Mouse (Mus musculus) megakaryocyte progenitor cell, adult 5-6 weeks (primary cell): ENCODE results near the gene Dnajc16. TPM values are rescaled to one million over a fixed set of nuclear protein-coding genes. Genes with fewer than 3 reads are reported as not detected.

Source experiments
- ATAC-seq: replicated peaks from 2 replicates; pipeline ENCODE4 v1.8.0; 2016; ENCODE audit warnings: mild to moderate bottlenecking, moderate TSS enrichment, inconsistent platforms; ENCODE audit not compliant: poor library complexity
- total RNA-seq, 2 experiments: library from RNA; stranded (forward) in 1 of 2; stranded (reverse) in 1 of 2; fragments of 157-497, 149-512 nt in 1 of 2; fragments of 200-1000 nt in 1 of 2; gene quantifications; 2 replicates each; pipeline versions ENCODE4 v1.2.3 to v1.2.4; 2015 to 2017

Dnajc16 gene
- total RNA-seq, 2 experiments from 2014 or later, result 4.8 to 5.9 TPM

DNA sequence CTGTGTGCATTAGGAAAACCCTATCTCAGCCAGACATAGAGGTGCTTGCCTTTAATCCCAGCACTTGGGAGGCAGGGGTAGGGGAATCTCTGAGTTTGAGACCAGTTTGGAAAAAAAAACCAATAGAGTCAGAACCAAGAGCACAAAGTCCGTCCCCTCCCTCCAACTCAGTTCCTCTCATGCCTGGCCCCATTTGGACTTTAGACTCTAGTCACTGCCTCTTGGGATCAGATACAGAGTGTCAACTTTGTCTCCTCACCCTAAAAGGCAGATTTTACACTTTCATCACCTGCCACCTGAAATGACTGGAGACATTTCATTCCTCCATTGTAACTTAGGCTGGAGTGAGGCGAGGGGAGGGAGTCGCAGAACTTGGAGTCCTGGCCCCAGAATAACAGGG is 61.5 kb downstream of the Dnajc16 start:
- ATAC-seq, result no peak

GRCm38 (mm10) chr4:141725738-141726137 is 65.0 kb downstream of the Dnajc16 start:
- no peak for ATAC-seq

- ATAC-seq, result no peak
Observed at GRCm38 (mm10) chr4:141725277-141725676, 65.5 kb downstream of the Dnajc16 start.

DNA sequence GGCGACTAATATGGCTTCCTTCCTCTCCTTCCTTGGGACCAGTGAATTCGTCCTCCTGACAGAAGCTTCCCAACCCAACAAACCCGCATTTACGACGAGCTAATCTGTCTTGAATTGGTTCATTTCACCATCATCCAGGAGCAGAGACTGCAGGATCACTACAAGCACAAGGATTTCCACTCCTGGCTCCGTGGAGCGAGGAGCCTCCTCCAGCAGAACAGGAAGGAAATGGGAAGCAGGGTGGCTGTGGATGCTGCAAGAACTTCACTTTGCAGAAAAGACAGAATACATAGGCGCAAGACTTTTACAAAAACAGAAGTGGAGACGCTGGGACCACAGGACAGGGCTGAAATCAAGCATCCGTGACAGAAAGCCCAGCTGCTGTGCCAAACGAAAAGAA is 66.1 kb downstream of the Dnajc16 start:
- ATAC-seq, result no peak

GRCm38 (mm10) chr4:141723673-141724068 is 67.1 kb downstream of the Dnajc16 start:
- ATAC-seq, result no peak

- ATAC-seq, result peak; percentile 83
Observed at GRCm38 (mm10) chr4:141722731-141723672, 67.7 kb downstream of the Dnajc16 start, which contains the start of gene Ddi2. Ddi2 (minus strand) TSS chr4:141723419.

DNA sequence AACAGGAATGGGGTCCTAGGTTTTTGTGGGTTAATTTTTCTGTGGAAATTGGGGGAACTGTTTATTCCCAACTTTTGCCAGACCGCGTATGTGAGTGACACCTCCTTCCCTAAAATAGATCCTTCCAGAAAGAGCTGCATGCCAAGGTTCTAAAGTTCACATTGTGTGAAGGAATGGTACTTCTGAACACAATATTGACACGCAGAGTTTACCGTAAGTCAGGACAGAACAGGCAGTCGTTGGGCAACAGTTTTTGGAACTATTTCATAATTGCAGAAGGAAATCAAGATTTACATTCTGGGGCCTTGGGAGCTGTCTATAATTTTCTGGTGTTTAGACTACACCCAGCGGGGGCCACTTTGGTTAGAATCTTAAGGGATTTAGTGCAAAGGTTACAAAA is 68.8 kb downstream of the Dnajc16 start:
- no peak for ATAC-seq

GRCm38 (mm10) chr4:141720761-141721523 is 69.8 kb downstream of the Dnajc16 start:
- no peak for ATAC-seq

- no peak for ATAC-seq
Observed at GRCm38 (mm10) chr4:141719304-141719703, 71.4 kb downstream of the Dnajc16 start.

GRCm38 (mm10) chr4:141717633-141718032 is 73.1 kb downstream of the Dnajc16 start:
- peak; percentile 24; the same call in 1 of the 2 replicates for ATAC-seq

GRCm38 (mm10) chr4:141715027-141715426 is 75.7 kb downstream of the Dnajc16 start:
- ATAC-seq, result no peak

DNA sequence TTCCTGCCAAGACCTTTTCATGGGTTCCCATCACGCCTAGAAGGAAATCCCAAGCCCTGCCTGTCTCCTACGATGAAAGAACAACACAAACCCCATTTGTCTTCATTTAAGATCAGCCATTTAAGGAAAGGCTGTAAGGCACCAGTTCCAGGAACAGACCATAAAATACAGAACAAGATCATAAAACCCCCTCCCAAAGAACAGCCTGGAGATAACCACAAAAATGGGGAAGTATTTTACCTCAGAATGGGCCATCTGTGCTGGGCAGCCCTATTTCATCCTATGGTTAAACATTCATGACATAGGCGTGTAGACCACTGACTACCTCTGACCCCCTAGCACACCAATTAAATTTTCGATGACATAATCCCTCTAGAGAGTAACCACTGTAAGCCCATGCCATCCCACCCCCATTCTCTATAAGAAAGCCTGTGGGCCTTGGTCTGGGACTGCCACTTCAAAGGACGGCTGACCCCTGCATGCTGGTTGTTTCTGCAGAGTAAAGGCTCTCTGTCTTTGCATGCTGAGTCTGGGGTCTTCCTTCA is 77.1 kb downstream of the Dnajc16 start:
- peak; percentile 78 for ATAC-seq

DNA sequence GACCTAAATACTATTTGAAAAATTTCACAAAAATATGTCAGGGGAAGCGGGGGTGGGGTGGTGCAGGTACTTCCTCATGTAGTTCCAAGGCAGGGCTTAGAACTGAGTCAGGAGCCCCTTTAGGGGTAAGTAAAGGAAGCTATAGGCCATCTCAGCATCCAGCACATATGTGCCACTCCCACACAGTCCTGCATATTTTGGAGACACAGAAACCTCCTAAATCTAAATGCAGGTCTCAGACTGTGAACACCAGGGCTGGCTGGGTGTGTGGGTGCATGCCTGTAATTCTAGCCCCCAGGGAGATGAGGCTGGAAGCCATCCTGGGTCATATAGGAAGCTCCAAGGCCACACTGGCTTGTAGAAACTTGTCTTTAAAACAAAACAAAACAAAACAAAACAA is 79.5 kb downstream of the Dnajc16 start:
- ATAC-seq, result no peak

Other genes with a start within 250 kb of the Dnajc16 start
- not detected in 2 replicates for gene Fblim1, start 184.8 kb downstream of the Dnajc16 start, total RNA-seq (2015)
- 0.07 TPM in 1 of 2 replicates, not detected in the other for gene Fblim1, start 184.8 kb downstream of the Dnajc16 start, total RNA-seq (2017)
- 0.10 and 0.76 TPM in 2 replicates for gene Tmem82, start 172.3 kb downstream of the Dnajc16 start, total RNA-seq (2015)
- 0.46 and 1.6 TPM in 2 replicates for gene Tmem82, start 172.3 kb downstream of the Dnajc16 start, total RNA-seq (2017)
- gene Slc25a34, start 167.1 kb downstream of the Dnajc16 start, total RNA-seq (2015), result not detected in 2 replicates
- not detected in 2 replicates for gene Slc25a34, start 167.1 kb downstream of the Dnajc16 start, total RNA-seq (2017)
- gene Plekhm2, start 126.0 kb downstream of the Dnajc16 start, total RNA-seq (2015), result 7.2 and 12.8 TPM in 2 replicates
- 9.8 and 11.0 TPM in 2 replicates for gene Plekhm2, start 126.0 kb downstream of the Dnajc16 start, total RNA-seq (2017)
- gene Rsc1a1, start 105.3 kb downstream of the Dnajc16 start, total RNA-seq (2015), result 20.0 and 22.7 TPM in 2 replicates
- 6.6 and 7.6 TPM in 2 replicates for gene Rsc1a1, start 105.3 kb downstream of the Dnajc16 start, total RNA-seq (2017)
- 15.0 and 18.7 TPM in 2 replicates for gene Ddi2, start 67.5 kb downstream of the Dnajc16 start, total RNA-seq (2015)
- gene Ddi2, start 67.5 kb downstream of the Dnajc16 start, total RNA-seq (2017), result 23.7 and 29.4 TPM in 2 replicates
- gene Agmat, start 44.3 kb downstream of the Dnajc16 start, total RNA-seq (2015), result not detected in 2 replicates
- gene Agmat, start 44.3 kb downstream of the Dnajc16 start, total RNA-seq (2017), result not detected in 2 replicates
- gene Casp9, start 2.7 kb upstream of the Dnajc16 start, total RNA-seq (2015), result 5.8 and 6.4 TPM in 2 replicates
- gene Casp9, start 2.7 kb upstream of the Dnajc16 start, total RNA-seq (2017), result 8.1 and 9.3 TPM in 2 replicates
- gene Cela2a, start 35.2 kb upstream of the Dnajc16 start, total RNA-seq (2015), result not detected in 2 replicates
- not detected in 2 replicates for gene Cela2a, start 35.2 kb upstream of the Dnajc16 start, total RNA-seq (2017)
- gene Ctrc, start 55.4 kb upstream of the Dnajc16 start, total RNA-seq (2015), result not detected in 2 replicates
- gene Ctrc, start 55.4 kb upstream of the Dnajc16 start, total RNA-seq (2017), result not detected in 2 replicates
- 42.2 and 49.9 TPM in 2 replicates for gene Efhd2, start 84.0 kb upstream of the Dnajc16 start, total RNA-seq (2015)
- 53.6 and 58.1 TPM in 2 replicates for gene Efhd2, start 84.0 kb upstream of the Dnajc16 start, total RNA-seq (2017)
- 0.20 TPM in 1 of 2 replicates, not detected in the other for gene Fhad1, start 224.2 kb upstream of the Dnajc16 start, total RNA-seq (2015)
- 1.2 TPM in 1 of 2 replicates, not detected in the other for gene Fhad1, start 224.2 kb upstream of the Dnajc16 start, total RNA-seq (2017)